Mouse (Mus musculus) spleen, adult 18-20 months (tissue): Measurements from ENCODE around the gene Ugt1a7c.
A peak's percentile ranks its signal among the peaks of the same experiment; 100 is the strongest.
"Not testable (repeated sequence)": the region's sequence is repeated elsewhere in the genome, so short reads cannot be mapped to it uniquely, and the experiment has no call there.

Source experiments
- DNase-seq, 2 experiments: peaks; one replicate each; pipeline ENCODE4 v3.0.0; 2022; ENCODE audit warnings: mixed read lengths in 2 of 2

The Ugt1a7c gene

GRCm38 (mm10) chr1:88120550-88120949 lies 25.7 kb downstream of the Ugt1a7c start:
- DNase-seq, result not testable (repeated sequence)

- not testable (repeated sequence) for DNase-seq
Observed at GRCm38 (mm10) chr1:88121521-88121920, 26.7 kb downstream of the Ugt1a7c start.

DNA sequence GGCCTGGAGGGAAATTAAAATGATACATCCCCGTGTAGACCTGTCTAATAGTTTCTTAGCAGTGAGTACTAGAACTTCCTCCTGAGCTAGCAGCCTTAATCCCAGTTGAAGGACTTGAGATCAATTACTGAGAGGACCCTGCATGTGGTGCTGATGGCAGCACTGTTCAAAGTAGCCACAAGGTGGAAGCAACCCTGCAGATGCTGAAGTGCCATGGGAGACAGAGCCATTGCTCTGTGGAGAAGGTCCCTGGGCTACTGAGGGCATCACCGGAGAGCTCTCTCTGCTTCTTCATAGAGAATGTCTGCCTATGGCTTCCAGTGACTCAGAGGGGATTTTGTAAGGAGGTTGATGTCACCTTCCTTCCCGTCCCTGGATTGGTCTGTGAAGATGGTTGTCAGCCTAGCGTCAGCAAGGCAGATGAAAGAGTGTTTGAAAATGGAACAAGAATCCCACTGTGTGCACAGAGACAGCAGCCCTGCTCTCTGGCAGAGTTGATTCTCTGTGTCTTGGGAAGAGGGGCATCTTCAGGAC lies 31.0 kb downstream of the Ugt1a7c start:
- not testable (repeated sequence) for DNase-seq

DNA sequence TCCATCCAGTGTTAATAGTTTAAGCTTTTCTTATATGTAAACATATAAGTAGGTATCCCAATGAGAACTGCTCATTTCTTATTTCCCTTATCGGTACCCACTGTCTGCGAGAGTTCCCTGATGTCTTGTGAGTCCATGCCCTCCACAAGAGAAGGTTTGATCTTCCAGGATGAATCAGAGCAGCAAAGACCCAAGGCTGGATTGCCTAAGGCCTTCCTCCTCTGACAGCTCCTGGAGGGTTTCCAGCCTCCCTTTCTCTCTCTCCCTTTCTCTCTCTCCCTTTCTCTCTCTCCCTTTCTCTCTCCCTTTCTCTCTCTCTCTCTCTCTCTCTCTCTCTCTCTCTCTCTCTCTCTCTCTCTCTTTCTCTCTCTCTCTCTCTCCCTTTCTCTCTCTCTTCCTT lies 34.2 kb downstream of the Ugt1a7c start:
- DNase-seq, result not testable (repeated sequence)

DNA sequence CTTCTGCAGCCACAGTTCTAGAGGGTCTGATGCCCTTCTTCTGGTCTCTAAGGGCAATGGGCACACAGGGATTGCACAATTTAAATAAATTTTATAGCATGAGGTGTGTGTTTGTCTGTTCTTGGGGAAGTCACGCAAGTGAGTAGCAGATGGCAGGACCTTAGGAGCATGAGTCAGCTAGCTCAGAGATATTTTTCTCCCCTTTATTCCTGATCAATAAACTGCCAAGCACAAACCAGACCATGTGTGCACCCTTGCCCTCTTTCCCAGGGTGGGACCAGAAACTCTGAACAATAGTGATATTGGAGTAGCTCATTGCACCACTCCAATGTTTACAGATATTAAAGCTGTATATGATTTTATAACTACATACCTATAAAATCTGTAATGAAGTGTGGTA lies 35.4 kb downstream of the Ugt1a7c start:
- DNase-seq, result not testable (repeated sequence)

DNA sequence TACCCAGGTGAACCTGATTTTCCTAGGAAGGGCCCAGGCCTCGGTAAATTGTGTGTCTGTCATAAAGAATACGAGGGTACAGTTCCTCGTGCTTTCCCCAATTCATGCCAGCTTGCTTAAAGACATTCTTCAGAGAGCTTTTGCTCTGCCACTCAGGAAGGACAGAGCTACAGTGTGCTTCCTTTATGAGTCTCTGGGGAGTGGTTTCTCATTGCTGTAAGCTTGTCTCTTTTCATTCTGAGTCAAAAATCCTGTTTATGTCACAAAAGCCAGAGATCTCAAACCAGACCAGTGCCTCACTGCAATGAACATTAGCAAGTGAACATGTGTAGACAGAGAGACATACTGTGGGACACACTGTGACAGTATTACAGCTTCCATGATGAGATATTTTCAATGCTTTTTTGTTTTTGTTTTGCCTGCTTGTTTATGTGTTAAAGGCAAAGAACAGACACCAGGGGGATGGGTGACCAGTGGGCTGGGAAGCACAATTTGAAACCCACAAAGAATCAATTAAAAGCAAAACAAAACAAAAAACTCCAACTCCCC lies 39.1 kb downstream of the Ugt1a7c start:
- DNase-seq, result no peak

DNA sequence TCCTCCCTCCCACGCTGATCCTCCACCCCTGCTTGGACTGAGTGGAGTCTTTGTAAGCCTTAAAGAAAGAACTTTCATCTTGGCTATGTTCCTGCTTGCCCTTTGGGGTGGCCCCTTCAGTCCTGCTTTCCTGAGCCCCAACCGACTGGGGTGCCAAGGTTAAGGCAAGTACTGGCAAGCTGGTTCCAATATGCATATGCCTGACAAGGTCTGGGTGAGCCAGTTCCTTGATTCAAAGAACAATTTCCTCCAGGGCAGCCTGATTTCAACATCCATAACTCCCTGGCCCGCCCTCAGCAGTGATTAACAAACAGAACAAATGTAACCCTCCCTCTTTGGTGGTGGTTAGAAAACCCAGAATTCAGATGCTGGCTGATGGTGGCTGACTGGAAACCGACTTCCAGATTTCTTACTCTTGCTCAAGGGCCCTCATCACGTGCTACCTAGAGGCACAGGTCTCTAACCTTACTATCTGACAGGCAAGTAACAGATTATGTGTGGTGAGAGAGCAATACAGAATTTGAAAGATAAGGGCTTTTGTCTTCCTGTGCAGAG lies 39.7 kb downstream of the Ugt1a7c start, which contains the start of gene Ugt1a6a:
TSS of gene Ugt1a6a (plus strand) at position 353 of the 555 bp plus-strand sequence.
- DNase-seq, result not testable (repeated sequence)

DNA sequence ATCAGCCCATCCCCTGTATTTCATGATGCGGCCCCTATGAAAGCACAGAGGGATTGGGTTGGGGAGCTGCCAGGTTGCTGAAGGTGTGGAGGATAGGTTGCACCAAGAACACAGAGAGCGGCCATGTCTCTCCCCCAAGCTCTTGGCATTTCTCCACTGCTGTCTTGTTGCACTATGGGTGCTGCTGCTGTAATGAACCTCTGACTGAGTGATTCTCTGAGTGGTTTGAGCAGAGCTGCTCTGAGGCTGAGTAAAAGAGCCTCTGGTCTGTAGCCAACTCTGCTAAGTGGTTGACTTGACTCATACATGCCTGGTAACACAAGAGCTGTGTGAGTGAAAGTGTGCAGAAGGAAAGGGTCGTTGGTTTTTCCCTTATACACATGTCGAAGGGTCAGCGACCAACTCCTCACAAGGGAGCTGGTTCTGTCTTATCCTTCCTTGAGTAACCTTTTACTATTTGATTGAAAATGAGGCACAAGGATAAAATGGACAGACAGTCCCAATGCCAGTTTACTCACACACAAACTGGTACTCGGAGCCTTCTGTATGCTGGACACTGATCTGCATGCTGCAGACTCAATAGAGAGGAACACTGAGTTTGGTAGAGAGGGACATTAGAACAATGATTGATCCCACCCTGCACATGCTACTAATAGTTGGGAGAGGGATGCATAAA lies 40.5 kb downstream of the Ugt1a7c start:
- DNase-seq, result not testable (repeated sequence)

GRCm38 (mm10) chr1:88136646-88137045 lies 41.8 kb downstream of the Ugt1a7c start:
- no peak for DNase-seq

DNA sequence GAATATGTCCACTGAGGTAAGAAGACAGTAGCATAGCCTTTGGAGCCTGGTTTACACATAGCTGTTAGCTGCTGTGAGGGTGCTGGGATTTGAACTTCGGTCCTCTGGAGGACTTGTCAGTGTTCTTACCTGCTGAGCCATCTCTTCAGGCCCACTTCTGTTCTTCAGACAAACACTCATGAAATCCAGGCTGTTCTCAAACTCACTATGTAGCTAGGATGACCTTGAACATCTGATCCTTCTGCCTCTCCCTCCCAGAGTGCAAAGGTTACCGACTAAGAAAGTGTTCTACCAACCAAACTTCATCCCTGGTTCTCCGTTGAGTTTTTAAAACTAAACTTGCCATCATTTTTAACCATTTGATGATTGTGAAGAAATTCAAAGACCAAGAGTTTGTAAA lies 42.4 kb downstream of the Ugt1a7c start:
- no peak for DNase-seq

GRCm38 (mm10) chr1:88138145-88138544 lies 43.3 kb downstream of the Ugt1a7c start:
- DNase-seq, result no peak

DNA sequence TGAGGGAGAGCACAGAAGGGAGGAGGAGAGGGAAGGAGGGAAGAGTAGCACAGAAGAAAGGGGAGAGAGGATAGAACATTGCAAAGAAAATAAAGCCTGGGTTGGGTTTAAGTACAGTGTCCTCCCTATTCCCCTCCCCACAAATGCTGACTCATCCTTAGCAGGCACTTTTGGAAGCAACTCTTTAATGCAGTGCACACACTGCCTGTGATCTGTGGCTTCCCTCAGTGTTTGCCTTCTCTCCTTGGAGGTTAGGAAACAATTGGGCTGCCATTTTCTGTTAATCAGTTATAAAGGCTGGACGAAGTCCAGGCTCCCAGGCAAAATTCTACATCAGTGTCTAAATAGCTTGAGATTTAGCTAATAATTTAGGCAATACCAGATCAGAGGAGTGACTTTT lies 45.6 kb downstream of the Ugt1a7c start:
- not testable (repeated sequence) for DNase-seq

DNA sequence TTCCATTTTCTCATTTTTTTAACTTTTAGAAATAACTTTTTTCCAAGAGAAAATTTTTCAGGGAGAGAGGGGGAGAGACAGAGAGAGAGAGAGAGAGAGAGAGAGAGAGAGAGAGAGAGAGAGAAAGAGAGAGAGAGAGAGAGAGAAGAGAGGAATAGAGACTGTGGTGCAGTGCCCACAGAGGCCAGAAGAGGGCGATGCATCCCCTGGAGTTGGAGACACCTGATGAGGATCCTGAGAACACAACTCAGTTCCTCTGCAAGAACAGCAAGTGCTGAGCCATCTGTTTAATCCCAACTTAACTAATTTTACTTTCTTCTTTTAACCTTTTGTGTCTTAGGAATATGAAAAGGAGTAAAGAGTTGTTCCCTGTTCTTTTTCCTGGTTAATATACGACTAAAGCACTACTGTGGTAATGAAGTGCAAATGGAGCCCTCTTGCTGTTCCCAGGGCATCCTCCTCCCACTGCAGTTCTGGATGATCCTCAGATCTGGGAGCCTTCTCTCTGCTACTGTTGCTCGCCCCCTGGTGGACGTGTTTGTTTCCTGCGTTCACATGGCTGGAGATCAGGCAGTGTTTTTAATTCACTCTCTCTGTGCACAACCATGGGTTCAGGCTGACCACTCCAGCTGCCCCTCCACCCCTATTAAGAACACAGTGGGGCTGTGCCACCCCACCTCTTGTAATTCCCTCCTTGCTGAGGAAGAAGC lies 49.3 kb downstream of the Ugt1a7c start:
- peak; percentile 9 to 46 for DNase-seq

GRCm38 (mm10) chr1:88145278-88145677 lies 50.4 kb downstream of the Ugt1a7c start:
- DNase-seq, result not testable (repeated sequence)

- DNase-seq, result not testable (repeated sequence)
Observed at GRCm38 (mm10) chr1:88150133-88150532, 55.3 kb downstream of the Ugt1a7c start.

GRCm38 (mm10) chr1:88158430-88158829 lies 63.6 kb downstream of the Ugt1a7c start:
- no peak for DNase-seq

- no peak for DNase-seq
Observed at GRCm38 (mm10) chr1:88165711-88166110, 70.8 kb downstream of the Ugt1a7c start, which contains the start of gene Ugt1a5. Ugt1a5 (plus strand) TSS chr1:88166012.

- DNase-seq, result not testable (repeated sequence)
Observed at GRCm38 (mm10) chr1:88172190-88172589, 77.3 kb downstream of the Ugt1a7c start.

DNA sequence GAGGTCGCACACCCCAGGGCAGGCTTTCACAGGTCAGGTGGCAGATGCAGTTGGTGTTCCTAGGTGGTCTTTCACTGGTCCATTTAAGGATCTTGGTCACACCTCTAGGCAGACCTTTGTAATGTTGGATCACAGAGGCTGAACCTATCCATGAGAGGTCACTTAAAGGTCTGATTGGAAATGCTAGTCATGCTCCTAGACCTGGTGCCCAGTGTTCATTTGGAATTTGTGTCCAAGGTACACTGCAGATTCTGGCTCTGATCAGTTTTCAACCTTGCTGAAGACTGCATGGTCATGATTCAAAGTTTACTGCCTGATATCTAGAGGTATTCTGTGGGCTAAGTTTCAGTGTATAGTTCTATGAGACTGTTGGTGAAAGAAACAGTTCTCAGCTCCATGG lies 84.8 kb downstream of the Ugt1a7c start:
- no peak for DNase-seq

DNA sequence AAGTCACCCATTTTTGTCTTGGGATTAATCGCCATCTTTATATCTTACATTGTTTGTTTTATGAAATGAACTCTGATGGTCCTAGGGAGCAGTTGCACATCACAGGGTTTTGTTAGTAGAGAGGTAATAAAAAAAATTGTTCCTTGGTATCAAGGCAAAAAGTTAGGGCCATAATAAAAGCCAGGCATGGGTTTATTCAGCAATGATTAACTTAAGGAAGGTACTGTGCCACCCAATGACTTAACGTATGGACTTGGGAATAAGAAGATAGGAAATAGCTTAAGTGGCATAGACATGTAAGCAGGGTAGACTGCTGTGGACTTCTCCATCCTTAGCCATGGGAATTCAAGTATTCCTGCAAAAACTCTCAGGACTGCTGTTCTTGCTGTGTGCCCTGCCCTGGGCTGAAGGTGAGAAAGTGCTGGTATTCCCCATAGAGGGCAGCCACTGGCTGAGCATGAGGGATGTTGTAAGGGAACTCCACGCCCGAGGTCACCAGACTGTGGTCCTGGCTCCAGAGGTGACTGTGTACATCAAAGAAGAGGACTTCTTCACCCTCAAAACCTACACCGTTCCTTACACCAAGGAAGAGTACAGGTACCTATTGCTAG lies 91.6 kb downstream of the Ugt1a7c start:
- no peak for DNase-seq

- no peak for DNase-seq
Observed at GRCm38 (mm10) chr1:88192136-88192535, 97.3 kb downstream of the Ugt1a7c start.

GRCm38 (mm10) chr1:88195687-88196086 lies 100.8 kb downstream of the Ugt1a7c start:
- DNase-seq, result no peak

GRCm38 (mm10) chr1:88197443-88197842 lies 102.6 kb downstream of the Ugt1a7c start:
- no peak for DNase-seq
